Mouse (Mus musculus) layer of hippocampus, postnatal 10 days (tissue): ENCODE measurements around the gene Ppm1d. TPM values are rescaled to one million over a fixed set of nuclear protein-coding genes. Genes with fewer than 3 reads are reported as not detected.

Experiments used
- total RNA-seq, 2 experiments: library from RNA; stranded (reverse); gene quantifications; 2 replicates each; pipeline ENCODE4 v1.2.3; 2021

Gene Ppm1d
- total RNA-seq, 2 experiments from 2014 or later, result 20.6 to 20.7 TPM

Other genes starting within 250 kb of the Ppm1d start
- gene Usp32, start 171.1 kb upstream of the Ppm1d start, total RNA-seq, result 10 to 100 TPM; 72.8 to 73.5 TPM
- 1 to 10 TPM in 1 of 2 experiments, under 1 TPM in 1; 0.57 to 1.0 TPM for gene 1700125H20Rik, start 140.8 kb upstream of the Ppm1d start, total RNA-seq
- 10 to 100 TPM; 58.8 to 63.6 TPM for gene Appbp2, start 76.1 kb upstream of the Ppm1d start, total RNA-seq
- 10 to 100 TPM; 45.0 to 48.8 TPM for gene Bcas3, start 41.9 kb downstream of the Ppm1d start, total RNA-seq